Mouse (Mus musculus): ENCODE data around the gene Map3k12. TPM values are rescaled to one million over a fixed set of nuclear protein-coding genes. Genes with fewer than 3 reads are reported as not detected.

The Map3k12 gene
- 7.7 and 7.9 TPM in 2 replicates for polyA plus RNA-seq (2014; fragmentation: Nextera tagmentation; extraction: Ambion mirVana)

DNA sequence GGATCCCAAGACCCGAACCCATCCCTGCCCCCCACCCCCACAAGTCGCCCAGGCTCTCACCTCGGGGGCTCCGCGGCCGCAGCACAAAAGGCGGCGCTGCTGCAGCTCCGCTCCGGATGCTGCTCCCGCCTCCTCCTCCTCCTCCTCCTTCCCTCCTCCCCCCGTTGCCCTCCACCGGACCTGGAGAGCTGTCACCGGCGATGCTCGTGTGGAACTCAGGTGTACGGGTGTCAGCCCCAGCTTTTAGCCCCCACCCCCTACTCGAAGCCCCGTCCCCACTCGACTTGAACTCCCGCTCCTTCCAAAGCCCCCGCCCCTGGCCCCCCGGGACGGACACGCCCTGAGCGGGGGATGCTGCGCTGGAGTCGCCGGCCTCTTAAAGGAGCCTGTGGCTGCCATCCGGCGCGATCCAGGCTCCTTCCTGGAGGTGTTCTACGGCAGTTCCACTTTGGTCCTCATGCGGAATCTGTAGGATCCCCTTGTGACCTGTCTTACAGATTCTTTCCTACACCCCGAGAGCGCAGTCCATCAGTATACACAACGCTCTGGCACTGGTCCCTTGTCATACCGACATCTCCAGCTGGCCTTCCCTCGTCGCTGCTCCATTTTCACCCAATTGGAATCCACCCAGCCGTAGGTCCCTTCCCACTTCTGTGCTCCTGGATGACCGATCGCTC lies at the start of gene Map3k12:
Gene Map3k12 (minus strand): TSS at position 337 of the 677 bp plus-strand sequence.
- DNase-seq (ENCODE audit: low spot score): peak; percentile 83
- Histone ChIP-seq H3K9me3 (ENCODE audit: control insufficient read depth, low read length) (no peaks in the 10 kb centered on the region), H3K27ac (ENCODE audit: low read depth, low read length) (peak within 1 kb of the TSS; percentile 70), H3K9ac (ENCODE audit: low read depth, low read length) (peak within 1 kb of the TSS; percentile 42), H3K4me2 (peak within 1 kb of the TSS; percentile 96), H3K4me3 (ENCODE audit: low read depth, low read length) (peak within 1 kb of the TSS; percentile 77), H3K4me1 (replicated peaks; ENCODE audit: control insufficient read depth, insufficient read depth, low read length) (peaks cover 30% of the 10 kb centered on the region), H3K27me3 (replicated peaks; ENCODE audit: control insufficient read depth, insufficient read depth, low read length) (no peaks in the 10 kb centered on the region), H3K36me3 (ENCODE audit: control insufficient read depth, insufficient read depth, low read length) (peaks cover 3% of the 10 kb centered on the region; the same call in 1 of the 2 replicates)
- ATAC-seq (replicated peaks; ENCODE audit: low FRiP score): no peak
- under 1% methylated on average over 41 of the region's 43 CpGs for WGBS

DNA sequence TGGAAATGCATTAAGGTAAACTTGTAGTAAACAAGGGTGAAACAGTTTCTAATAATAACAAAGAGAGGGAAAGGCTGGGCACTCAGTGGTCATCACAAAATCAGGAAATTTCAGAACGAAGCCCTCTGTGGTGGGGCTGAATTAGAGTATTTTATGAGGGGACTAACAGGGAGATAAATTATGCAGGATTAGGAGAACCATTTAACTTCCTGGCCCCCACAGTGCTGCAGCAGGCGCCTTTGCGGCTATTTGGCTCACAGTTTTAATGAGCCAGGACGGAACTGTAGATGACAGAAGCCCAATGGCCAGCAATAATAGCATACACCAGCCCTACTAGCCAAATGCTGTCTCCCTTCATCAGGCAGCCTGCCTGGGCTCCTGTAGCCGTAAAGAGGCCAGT lies 46.8 kb upstream of the Map3k12 start:
- Histone ChIP-seq H3K4me1 (replicated peaks; ENCODE audit: control insufficient read depth, insufficient read depth, low read length) (no peaks in the 10 kb centered on the region), H3K27me3 (replicated peaks; ENCODE audit: control insufficient read depth, insufficient read depth, low read length) (no peaks in the 10 kb centered on the region), H3K36me3 (ENCODE audit: control insufficient read depth, insufficient read depth, low read length) (0 out of 2 replicates have a peak, but pooled peaks cover 2% of the 10 kb centered on the region), H3K4me2 (no peak overlapping the region), H3K4me3 (ENCODE audit: low read depth, low read length) (no peak overlapping the region), H3K27ac (ENCODE audit: low read depth, low read length) (no peak overlapping the region), H3K9me3 (ENCODE audit: control insufficient read depth, low read length) (no peaks in the 10 kb centered on the region), H3K9ac (ENCODE audit: low read depth, low read length) (no peak overlapping the region)
- DNase-seq (ENCODE audit: low spot score) (no peak), ATAC-seq (replicated peaks; ENCODE audit: low FRiP score) (no peak)
- 85% methylated on average over 5 of the region's 5 CpGs for WGBS

DNA sequence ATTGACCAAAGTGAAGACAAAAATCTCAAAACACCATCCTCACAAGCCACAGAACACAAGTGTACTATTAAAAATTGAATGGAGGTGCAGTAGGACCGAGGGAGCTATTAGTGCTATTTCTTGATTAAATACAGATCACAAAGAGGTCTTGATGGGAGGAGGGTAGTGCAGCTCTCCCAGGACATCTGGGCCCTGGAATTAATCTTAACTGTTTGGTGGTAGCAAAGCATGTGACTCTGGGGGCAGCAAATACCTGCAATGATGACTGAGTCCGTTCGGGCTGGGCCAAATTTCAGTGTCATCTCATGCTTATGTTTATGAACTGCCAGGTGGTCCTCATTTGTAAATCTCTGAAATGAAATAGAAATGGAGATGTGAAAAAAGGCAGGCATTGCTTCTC lies 46.2 kb upstream of the Map3k12 start:
- DNase-seq (ENCODE audit: low spot score): no peak
- H3K27ac ChIP-seq (ENCODE audit: low read depth, low read length): no peak overlapping the region
- H3K9me3 ChIP-seq (ENCODE audit: control insufficient read depth, low read length): no peaks in the 10 kb centered on the region
- no peak overlapping the region for H3K4me3 ChIP-seq (ENCODE audit: low read depth, low read length)
- 0 out of 2 replicates have a peak, but pooled peaks cover 2% of the 10 kb centered on the region for H3K36me3 ChIP-seq (ENCODE audit: control insufficient read depth, insufficient read depth, low read length)
- WGBS: 97% methylated on average over 3 of the region's 3 CpGs
- ATAC-seq (replicated peaks; ENCODE audit: low FRiP score): no peak
- H3K4me2 ChIP-seq: no peak overlapping the region
- H3K27me3 ChIP-seq (replicated peaks; ENCODE audit: control insufficient read depth, insufficient read depth, low read length): no peaks in the 10 kb centered on the region
- no peak overlapping the region for H3K9ac ChIP-seq (ENCODE audit: low read depth, low read length)
- H3K4me1 ChIP-seq (replicated peaks; ENCODE audit: control insufficient read depth, insufficient read depth, low read length): no peaks in the 10 kb centered on the region

DNA sequence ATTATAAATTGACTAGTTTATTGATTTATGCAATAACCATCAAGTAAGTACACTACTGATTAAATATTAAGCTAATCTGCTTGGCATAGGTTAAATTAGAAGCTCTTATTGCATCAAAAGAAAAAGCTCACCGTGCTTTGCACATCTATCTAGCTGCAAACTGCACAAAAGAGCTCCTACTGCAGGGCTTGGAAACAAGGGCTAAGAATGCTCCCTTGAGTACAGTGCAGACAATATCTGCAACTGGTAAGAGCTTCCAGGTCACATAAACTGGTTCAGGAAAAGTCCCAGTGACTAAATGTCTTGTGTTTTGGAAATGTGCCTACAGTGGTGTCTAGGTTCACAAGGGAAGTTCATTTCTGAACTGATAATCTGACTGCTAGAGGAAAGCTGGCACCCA lies 45.6 kb upstream of the Map3k12 start:
- Histone ChIP-seq H3K36me3 (ENCODE audit: control insufficient read depth, insufficient read depth, low read length) (0 out of 2 replicates have a peak, but pooled peaks cover 2% of the 10 kb centered on the region), H3K4me3 (ENCODE audit: low read depth, low read length) (no peak overlapping the region), H3K27me3 (replicated peaks; ENCODE audit: control insufficient read depth, insufficient read depth, low read length) (no peaks in the 10 kb centered on the region), H3K4me1 (replicated peaks; ENCODE audit: control insufficient read depth, insufficient read depth, low read length) (no peaks in the 10 kb centered on the region), H3K4me2 (no peak overlapping the region), H3K27ac (ENCODE audit: low read depth, low read length) (no peak overlapping the region), H3K9ac (ENCODE audit: low read depth, low read length) (no peak overlapping the region), H3K9me3 (ENCODE audit: control insufficient read depth, low read length) (no peaks in the 10 kb centered on the region)
- no peak for DNase-seq (ENCODE audit: low spot score)
- 100% methylated on average over 1 of the region's 1 CpGs for WGBS
- ATAC-seq (replicated peaks; ENCODE audit: low FRiP score): no peak

DNA sequence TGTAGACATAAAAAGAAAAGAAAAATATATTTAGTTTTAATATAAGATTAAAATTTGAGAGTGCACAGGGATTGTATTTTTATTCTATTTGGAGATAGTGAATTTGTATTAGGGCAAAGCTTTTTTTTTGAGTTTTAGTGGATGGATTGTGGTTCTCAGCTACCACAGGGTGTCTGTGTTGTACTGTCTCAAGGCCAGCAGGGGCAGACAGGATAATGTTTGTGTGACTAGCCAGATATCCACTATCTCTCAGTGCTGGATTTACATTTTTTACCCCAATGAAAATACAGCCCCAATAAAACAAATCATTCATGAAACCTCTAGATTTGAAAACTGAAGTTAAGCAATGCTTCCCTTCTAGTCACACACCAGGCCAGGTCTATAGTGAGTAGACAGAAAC lies 40.7 kb upstream of the Map3k12 start:
- no peak for DNase-seq (ENCODE audit: low spot score)
- H3K9ac ChIP-seq (ENCODE audit: low read depth, low read length): no peak overlapping the region
- no peaks in the 10 kb centered on the region for H3K9me3 ChIP-seq (ENCODE audit: control insufficient read depth, low read length)
- no peaks in the 10 kb centered on the region for H3K4me1 ChIP-seq (replicated peaks; ENCODE audit: control insufficient read depth, insufficient read depth, low read length)
- no peaks in the 10 kb centered on the region for H3K27me3 ChIP-seq (replicated peaks; ENCODE audit: control insufficient read depth, insufficient read depth, low read length)
- H3K4me2 ChIP-seq: no peak overlapping the region
- H3K4me3 ChIP-seq (ENCODE audit: low read depth, low read length): no peak overlapping the region
- peaks cover 16% of the 10 kb centered on the region for H3K36me3 ChIP-seq (ENCODE audit: control insufficient read depth, insufficient read depth, low read length)
- H3K27ac ChIP-seq (ENCODE audit: low read depth, low read length): no peak overlapping the region
- ATAC-seq (replicated peaks; ENCODE audit: low FRiP score): no peak

DNA sequence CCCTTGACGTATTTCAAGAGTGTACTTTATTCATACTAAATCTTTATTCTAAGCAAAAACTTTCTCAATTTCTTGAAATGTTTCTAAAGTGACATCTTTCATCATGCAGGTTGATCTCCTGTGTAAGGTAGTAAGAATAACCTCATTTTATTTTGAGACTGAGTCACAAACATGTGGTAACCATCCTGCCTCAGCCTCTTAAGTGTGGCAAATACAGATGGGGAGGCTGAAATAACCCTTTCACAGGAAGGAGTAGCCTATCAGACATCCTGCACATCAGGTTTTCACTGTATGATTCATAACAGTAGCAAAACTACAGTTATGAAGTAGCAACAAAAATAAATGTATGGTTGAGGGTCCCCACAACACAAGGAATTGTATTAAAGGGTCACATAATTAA lies 38.7 kb upstream of the Map3k12 start:
- Histone ChIP-seq H3K4me2 (no peak overlapping the region), H3K9ac (ENCODE audit: low read depth, low read length) (no peak overlapping the region), H3K27ac (ENCODE audit: low read depth, low read length) (no peak overlapping the region), H3K36me3 (ENCODE audit: control insufficient read depth, insufficient read depth, low read length) (peaks cover 24% of the 10 kb centered on the region), H3K27me3 (replicated peaks; ENCODE audit: control insufficient read depth, insufficient read depth, low read length) (no peaks in the 10 kb centered on the region), H3K4me1 (replicated peaks; ENCODE audit: control insufficient read depth, insufficient read depth, low read length) (no peaks in the 10 kb centered on the region), H3K9me3 (ENCODE audit: control insufficient read depth, low read length) (no peaks in the 10 kb centered on the region), H3K4me3 (ENCODE audit: low read depth, low read length) (no peak overlapping the region)
- no peak for ATAC-seq (replicated peaks; ENCODE audit: low FRiP score)
- WGBS: 89% methylated on average over 1 of the region's 1 CpGs
- no peak for DNase-seq (ENCODE audit: low spot score)

DNA sequence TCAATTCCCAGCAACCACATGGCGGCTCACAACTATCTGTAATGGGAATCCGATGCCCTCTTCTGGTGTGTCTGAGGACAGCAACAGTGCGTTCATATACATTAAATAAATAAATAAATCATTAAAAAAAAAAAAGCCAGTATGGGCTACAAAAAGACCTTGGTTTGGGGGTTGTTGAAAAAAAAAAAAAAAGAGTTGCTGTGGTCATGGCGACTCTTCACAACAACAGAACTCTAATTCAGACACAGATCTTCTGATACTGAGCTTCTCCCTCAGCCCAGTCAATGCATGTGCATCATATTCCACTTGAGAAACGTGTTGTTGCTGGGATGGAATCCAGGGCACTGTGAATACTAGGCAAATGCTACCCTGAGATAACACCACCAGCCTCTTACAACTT lies 35.7 kb upstream of the Map3k12 start:
- Histone ChIP-seq H3K9ac (ENCODE audit: low read depth, low read length) (no peak overlapping the region), H3K27me3 (replicated peaks; ENCODE audit: control insufficient read depth, insufficient read depth, low read length) (no peaks in the 10 kb centered on the region), H3K4me3 (ENCODE audit: low read depth, low read length) (no peak overlapping the region), H3K36me3 (ENCODE audit: control insufficient read depth, insufficient read depth, low read length) (peaks cover 22% of the 10 kb centered on the region), H3K27ac (ENCODE audit: low read depth, low read length) (no peak overlapping the region), H3K9me3 (ENCODE audit: control insufficient read depth, low read length) (no peaks in the 10 kb centered on the region), H3K4me1 (replicated peaks; ENCODE audit: control insufficient read depth, insufficient read depth, low read length) (no peaks in the 10 kb centered on the region), H3K4me2 (no peak overlapping the region)
- 97% methylated on average over 5 of the region's 5 CpGs for WGBS
- ATAC-seq (replicated peaks; ENCODE audit: low FRiP score) (no peak), DNase-seq (ENCODE audit: low spot score) (no peak)

DNA sequence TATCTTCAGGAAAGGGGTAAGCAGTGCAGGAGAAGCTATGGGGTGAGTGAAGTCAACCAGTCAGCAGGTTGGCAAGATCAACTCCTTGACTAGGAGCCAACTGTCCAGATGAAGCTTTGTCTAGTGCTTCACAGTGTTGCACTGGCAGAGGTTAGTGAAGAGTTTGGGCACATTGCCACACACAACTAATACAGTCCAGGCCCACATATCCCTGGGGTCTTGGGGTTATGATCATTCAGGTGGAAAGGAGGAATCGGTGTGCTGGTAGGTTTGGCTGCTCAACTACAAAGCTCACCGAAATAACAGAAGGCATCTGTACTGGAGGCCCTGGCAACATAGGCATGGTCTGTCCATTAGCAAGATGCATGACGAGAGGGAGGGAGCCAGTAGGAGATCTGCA lies 30.6 kb upstream of the Map3k12 start:
- 94% methylated on average over 3 of the region's 3 CpGs for WGBS

More for the DNA sequence above, 30.6 kb upstream of the Map3k12 start:
- H3K36me3 ChIP-seq (ENCODE audit: control insufficient read depth, insufficient read depth, low read length): peaks cover 20% of the 10 kb centered on the region
- ATAC-seq (replicated peaks; ENCODE audit: low FRiP score): no peak
- H3K27me3 ChIP-seq (replicated peaks; ENCODE audit: control insufficient read depth, insufficient read depth, low read length): no peaks in the 10 kb centered on the region
- H3K9ac ChIP-seq (ENCODE audit: low read depth, low read length): no peak overlapping the region
- H3K4me3 ChIP-seq (ENCODE audit: low read depth, low read length): no peak overlapping the region
- H3K27ac ChIP-seq (ENCODE audit: low read depth, low read length): no peak overlapping the region
- H3K4me2 ChIP-seq: no peak overlapping the region
- H3K4me1 ChIP-seq (replicated peaks; ENCODE audit: control insufficient read depth, insufficient read depth, low read length): no peaks in the 10 kb centered on the region
- DNase-seq (ENCODE audit: low spot score): no peak
- no peaks in the 10 kb centered on the region for H3K9me3 ChIP-seq (ENCODE audit: control insufficient read depth, low read length)

All from liver, embryonic 11.5 days (tissue).